Mouse (Mus musculus) kidney, adult 2 months (tissue): ENCODE results near the gene Lrrc32.

ENCODE experiments used
- CTCF ChIP-seq: fragments of 200-500 bp; conservative IDR thresholded peaks from 2 replicates; pipeline ENCODE4 v1.5.1; 2011; ENCODE audit warnings: low read depth, mild to moderate bottlenecking, control low read depth, low read length, moderate library complexity, mixed read lengths; ENCODE audit not compliant: insufficient read depth, insufficient read length
- POLR2A ChIP-seq: fragments of 200-500 bp; IDR thresholded peaks from one replicate; pipeline ENCODE4 v1.6.1; 2011; ENCODE audit warnings: low read depth, low read length, control low read depth

DNA sequence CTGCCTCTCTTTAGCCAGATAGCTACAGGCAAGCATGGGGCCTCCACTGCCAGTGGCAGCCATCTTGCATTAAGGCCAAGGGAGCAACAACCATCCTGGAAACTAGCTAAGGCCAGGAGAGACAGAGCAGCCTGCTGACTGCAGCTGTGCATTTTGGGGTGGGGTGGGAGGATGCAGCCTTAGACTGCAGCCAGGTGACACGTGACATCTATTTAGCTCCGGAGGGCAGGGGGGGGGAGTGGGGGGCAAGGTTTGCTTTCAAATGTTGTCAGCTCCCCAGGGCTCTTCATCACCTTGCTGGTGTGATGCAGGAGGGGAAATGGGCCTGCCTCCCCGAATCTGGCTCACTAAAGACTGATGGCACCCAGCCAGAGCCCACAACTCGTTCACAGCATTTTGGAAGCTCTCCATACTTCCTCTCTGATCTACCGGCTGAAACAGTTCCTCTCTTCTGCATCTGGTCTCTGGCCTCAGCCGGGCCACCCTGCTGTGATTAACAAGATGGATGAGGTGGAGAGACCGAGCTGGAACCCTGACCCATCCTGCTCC, 34.8 kb downstream of the Lrrc32 start:
- TF ChIP-seq CTCF = no peak
- TF ChIP-seq POLR2A = no peak
